Mouse (Mus musculus) testis, postnatal 10 days (tissue): Measurements from ENCODE around the gene Ppt2.
A peak's percentile ranks its signal among the peaks of the same experiment; 100 is the strongest.

ENCODE experiments used
- DNase-seq: peaks from one replicate; pipeline ENCODE4 v3.0.0; 2021; ENCODE audit warnings: low spot score

The Ppt2 gene

GRCm38 (mm10) chr17:34606186-34607039 lies 21.9 kb downstream of the Ppt2 start:
- peak; percentile 64 for DNase-seq

DNA sequence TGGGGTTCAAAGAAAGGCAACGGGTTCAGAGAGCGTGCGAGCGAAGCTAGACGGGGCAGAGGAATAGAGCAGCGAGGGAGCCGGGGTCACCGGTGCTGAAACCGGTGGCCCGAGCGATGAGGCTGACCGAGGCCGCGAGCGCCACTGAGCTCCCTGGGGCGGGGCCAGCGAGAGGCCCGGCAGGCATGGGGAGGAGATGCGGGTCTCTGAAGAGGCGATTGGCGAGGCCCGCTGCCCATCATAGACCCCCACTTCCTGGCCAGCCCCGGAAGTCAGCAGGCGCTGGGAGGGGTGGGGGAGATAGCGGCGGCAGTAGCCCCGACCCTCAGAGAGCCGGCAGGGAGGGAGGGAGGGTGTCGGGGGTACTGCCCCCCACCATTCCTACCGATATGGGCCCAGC lies 22.7 kb downstream of the Ppt2 start:
- DNase-seq, result peak; percentile 98

DNA sequence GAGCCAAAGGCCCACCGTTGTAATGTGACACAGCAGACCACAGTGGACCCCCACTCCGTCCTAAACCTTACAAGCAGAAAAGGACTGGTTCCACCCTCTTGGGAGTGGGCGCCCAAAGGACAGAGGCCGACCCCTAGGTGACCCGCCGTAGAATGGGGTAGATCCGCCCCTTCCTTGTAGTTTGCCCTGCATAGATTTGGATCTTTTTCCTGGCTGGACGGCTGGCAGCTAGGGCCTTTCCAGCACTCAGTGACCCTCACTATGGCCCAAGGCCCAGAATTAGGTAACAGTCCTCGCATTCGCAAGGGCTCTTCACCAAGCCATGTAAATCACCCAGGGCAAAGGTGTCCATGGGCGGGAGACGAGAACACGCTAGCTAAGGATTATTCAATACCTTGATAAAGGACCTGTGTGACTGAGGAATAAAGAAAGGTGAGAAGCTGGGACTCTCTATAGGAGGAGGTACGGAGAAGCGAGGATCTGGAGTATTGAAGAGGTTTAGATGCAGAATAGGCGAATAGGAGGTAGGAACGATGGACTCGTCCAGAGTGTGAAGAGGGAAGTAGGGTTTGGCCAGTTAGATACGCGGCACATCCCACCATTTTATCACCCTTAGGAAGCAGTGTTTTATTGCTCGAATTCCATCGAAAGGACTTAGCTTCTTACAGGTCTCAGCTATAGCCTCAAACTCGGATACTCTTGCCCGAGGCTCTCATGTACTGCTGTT lies 23.6 kb downstream of the Ppt2 start:
- peak; percentile 64 for DNase-seq

GRCm38 (mm10) chr17:34604061-34604508 lies 24.2 kb downstream of the Ppt2 start, which contains the start of gene Agpat1:
Gene Agpat1 (plus strand): TSS chr17:34604262.
- DNase-seq, result peak; percentile 98

DNA sequence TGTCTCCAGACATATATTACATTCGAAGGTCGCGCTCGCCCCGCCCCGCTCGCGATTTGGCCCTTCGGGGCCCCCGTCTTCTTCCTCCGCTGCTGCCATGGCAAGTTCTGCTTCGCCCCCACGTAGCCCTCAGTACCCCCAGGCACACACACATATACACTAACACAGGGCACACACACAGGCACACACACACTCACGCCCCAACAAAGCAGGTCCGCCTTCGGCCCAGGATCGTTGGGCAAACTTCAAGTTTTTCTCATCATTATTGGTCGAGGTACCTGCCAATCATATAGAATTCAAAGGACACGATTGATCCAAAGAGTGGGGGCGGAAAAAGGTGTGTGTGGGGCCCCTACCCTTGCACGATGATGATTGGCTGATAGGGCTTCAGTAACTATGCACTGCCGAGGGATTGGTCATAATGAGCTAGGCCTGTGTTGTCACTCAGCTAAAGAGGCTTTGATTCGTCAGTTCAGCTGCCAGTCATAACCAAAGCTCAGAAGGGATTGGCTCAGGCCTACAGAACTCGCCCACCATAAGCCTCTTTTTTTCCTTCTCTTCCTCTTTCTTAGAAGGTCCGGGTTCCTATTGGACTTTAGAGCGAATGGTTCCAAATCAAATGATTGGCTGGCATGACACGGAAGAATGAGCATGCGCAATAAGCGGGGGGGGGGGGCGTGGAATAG lies 24.8 kb downstream of the Ppt2 start, which contains the start of gene Rnf5:
TSS of gene Rnf5 (minus strand) at position 316 of the 686 bp plus-strand sequence.
- peak; percentile 98 for DNase-seq

DNA sequence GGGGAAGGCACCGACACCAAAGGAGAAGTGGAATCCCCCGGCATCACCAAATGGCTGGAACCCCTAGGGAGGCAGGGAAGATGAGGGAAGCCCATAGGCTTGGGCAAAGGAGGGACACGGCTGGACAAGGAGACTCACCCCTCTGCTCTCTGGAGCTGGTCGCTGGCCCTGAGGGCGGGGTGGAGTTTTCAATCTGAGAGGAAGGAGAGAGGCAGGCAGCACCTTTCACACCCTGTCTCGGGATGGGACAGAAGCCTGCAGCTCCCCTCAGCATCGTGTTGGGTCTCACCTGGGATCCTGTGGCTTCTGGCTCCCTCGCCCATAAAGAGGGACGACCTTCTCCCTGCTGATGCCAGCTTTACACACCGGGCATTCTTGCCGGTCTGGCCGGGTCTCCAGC lies 26.5 kb downstream of the Ppt2 start:
- DNase-seq, result no peak

DNA sequence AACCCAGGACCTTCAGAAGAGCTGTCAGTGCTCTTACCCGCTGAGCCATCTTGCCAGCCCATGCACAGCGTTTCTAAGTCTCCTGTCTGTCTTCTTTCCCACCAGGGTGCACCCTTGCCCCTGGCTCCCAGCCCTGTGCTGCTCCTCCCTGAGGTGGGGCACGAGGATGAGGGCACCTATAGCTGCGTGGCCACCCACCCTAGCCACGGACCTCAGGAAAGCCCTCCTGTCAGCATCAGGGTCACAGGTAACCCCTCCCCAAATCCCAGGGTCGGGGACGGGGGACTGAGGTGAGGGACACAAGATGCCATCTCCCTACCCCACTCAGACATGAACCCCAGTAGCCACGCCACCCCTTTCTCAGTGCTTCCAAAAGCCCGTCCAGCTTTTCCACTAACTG lies 28.4 kb downstream of the Ppt2 start:
- DNase-seq, result no peak

DNA sequence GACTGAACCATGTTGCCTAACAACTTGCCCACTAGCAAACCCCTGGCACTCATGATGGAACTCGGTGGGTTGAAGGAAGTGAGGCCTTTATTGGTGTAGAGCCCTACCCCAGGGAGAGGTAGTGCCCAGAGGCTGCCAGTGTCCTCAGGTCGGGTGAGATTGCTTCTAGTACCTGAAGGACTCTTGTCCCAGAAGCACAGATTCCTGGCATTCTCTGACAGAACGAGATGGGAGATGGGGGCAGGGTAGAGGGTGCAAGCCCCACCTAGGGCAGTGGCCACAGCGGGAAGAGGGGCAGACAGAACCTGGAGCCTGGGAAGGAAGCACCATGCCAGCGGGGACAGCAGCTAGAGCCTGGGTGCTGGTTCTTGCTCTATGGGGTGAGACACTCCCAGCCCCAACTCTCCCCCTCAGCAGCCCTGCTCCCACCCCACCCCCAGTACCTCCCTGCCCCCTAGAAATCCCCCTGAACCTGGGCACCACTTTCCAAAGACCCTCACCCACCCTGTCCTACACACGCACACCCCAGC lies 30.7 kb downstream of the Ppt2 start, which contains the start of gene Ager:
TSS of gene Ager (plus strand) at position 297 of the 530 bp plus-strand sequence.
- no peak for DNase-seq

- DNase-seq, result no peak
These were observed 32.2 kb downstream of the Ppt2 start for GRCm38 (mm10) chr17:34596098-34596497.

DNA sequence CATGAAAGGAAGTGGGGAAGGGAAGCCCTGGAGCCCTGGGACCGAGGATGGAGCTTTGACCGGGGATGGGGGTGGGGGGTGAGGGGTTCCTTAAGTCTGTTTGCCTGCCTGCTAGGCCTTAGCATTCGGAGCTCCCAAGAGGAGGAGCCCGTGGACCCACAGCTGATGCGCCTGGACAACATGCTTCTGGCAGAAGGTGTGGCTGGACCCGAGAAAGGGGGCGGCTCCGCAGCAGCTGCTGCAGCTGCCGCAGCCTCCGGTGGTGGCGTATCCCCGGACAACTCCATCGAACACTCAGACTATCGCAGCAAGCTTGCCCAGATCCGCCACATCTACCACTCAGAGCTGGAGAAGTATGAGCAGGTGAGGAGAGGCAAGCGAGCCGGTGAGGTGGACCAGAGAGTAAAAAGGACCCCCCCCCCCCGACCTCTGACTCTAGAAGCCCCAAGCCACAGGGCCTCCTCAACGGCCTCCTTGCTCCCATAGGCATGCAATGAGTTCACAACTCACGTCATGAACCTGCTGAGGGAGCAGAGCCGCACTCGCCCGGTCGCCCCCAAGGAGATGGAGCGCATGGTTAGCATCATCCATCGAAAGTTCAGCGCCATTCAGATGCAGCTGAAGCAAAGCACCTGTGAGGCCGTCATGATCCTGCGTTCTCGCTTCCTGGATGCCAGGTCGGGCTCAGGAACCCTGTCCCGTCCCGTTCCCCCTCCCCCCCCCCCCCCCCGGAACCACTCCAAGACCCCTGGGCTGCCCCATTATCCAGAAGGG lies 34.4 kb downstream of the Ppt2 start:
- DNase-seq, result no peak

DNA sequence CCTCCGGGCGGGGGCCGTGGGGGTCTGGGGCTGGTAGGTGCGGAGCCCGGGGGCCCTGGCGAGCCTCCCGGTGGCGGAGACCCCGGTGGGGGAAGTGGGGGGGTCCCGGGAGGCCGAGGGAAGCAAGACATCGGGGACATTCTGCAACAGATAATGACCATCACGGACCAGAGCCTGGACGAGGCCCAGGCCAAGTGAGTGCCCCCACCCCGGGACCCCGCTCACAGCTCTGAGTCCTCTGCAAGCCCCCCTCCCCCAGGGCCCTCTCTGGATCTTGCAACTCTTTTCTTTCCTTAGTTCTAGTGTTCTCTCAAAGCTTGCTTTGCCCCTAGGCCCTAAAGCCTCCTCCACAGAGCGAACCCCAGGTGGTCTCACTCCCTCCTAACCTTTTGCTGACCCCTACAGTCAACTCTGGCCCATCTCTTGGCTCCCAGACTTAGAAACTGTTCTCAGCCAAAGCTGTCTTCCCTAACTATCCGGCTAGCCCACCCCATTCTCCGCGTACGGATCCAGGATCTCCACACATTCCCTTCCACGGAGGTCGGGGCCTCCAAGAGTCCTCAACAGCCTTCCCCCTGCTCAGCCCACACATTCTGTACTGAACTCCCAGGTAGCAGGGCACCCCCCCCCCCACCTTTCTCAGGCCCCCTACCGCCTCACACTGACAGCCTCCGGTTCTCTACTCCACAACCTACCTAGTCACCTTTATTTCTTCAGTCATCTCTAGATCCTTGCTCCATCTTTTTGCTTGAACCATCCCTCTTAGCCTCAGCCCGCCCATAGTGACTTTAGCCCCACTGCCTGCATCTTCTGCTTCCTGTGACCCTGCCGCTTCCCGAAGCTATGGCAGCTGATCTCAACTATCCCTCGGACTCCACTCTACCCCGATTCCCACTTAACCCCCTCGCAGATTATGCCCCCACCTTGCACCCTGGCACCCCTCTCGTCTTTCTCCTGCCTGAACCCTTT lies 35.4 kb downstream of the Ppt2 start:
- DNase-seq, result no peak

GRCm38 (mm10) chr17:34591994-34592375 lies 36.3 kb downstream of the Ppt2 start:
- peak; percentile 98 for DNase-seq

DNA sequence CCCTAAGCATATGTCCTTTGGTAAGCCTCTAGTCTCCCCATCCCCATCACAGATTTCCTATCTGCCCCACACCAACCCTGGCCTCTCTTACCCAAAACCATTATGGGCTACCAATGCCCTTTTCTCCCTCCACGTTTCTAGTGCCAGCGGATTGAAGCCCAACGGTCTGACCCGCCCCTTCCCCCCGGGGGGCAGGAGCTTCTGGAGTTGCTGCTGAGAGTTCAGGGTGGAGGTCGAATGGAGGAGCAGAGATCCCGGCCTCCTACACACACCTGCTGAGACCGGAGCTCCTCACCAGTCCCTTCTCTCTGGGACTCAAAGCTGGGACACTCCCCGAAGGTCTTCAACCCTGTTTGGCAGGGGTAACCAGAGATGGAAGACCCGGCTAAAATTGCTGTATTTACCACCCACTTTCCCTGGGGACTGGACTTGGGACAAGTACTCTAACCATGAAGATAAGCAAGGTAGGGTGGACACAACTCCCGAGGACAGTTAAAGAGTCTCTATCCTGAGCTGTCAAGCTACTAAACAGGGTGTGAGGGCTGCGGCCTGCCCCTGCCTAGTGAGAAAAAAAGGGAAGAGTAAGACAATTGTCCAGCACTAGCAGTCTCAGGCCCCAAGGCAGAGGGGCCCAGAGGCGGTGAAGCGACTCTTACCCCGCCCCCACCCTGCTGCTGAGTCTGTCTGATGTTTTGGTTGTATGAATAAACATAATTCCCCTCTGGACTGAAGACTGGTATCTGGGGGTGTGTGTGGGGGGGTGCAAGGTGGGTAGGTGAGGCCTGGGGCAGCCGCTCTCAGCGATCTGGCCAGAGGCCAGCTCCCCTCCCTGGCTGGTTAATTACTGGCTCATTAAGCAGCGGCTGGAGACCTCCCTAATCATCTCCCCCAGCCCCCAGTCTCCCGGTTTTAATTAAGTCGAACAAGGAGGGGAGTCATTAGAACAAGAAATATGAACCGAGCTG lies 37.0 kb downstream of the Ppt2 start, which contains the start of gene Pbx2:
TSS of gene Pbx2 (plus strand) at position 238 of the 965 bp plus-strand sequence.
- DNase-seq, result no peak

GRCm38 (mm10) chr17:34590154-34590987 lies 37.9 kb downstream of the Ppt2 start:
- DNase-seq, result peak; percentile 51

DNA sequence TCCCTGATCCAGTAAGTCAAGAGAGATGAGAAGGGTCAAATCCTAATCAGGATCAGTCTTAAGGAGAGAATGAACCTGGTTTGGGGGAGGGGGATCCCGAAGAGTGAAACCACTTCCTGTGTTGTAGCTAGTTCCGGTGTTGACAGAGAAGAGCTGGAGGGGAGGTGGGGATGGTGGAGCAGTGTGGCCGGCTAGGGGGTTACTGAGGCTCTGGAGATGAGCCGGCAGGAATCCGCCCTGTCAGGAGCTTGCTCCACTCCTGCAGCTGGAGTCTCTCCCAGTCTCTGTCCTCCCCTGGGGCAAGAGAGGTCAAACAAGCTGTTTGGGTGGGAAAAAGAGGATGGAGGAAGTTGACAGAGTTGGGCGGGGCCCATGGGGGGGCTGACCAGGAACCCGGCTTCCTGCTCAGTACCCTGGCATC lies 38.6 kb downstream of the Ppt2 start, which contains the start of gene Gpsm3:
TSS of gene Gpsm3 (plus strand) at position 126 of the 421 bp plus-strand sequence.
- DNase-seq, result peak; percentile 80

- DNase-seq, result no peak
These were observed 39.1 kb downstream of the Ppt2 start for GRCm38 (mm10) chr17:34589206-34589605.

- DNase-seq, result no peak
These were observed 39.5 kb downstream of the Ppt2 start for GRCm38 (mm10) chr17:34588767-34589166.

DNA sequence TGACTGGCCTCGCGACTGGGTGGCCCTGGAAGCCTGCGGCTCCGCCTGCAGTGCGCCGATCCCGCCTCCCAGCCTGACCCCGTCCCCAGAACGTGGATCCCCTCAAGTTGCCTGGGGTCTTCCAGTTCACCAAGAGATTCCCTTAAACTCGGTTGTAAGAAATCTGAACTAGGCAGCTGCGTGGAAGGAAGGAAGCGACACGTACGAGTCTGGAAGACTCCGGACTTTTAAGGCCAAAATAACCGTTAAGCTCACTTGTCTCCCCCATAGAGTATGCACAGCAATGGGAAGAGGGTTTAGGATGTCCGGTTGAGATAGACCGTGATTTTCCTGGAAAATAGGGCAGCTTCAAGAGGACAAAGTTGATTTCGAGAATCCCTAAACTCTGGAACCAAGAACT lies 40.5 kb downstream of the Ppt2 start:
- no peak for DNase-seq
